Mouse (Mus musculus) lung, postnatal 0 days (tissue): ENCODE data around the gene A430005L14Rik. TPM values are rescaled to one million over a fixed set of nuclear protein-coding genes. Genes with fewer than 3 reads are reported as not detected.
A peak's percentile ranks its signal among the peaks of the same experiment; 100 is the strongest.

ENCODE experiments used
- ATAC-seq: fragments of 200-750 bp; cut with Nextera tagmentation; 2 replicates; pipeline ENCODE4 v1.8.0; 2017; ENCODE audit warnings: moderate library complexity
- DNase-seq: peaks from one replicate; pipeline ENCODE4 v3.0.0-alpha.2; 2016; ENCODE audit warnings: low spot score
- H3K27ac ChIP-seq: fragments of 300-500 bp; sonication (generic); 2 replicates; pipeline ENCODE4 v1.5.1; 2014; ENCODE audit warnings: antibody characterized with exemption, mild to moderate bottlenecking, low read length, mixed read lengths
- H3K27me3 ChIP-seq: fragments of 300-500 bp; sonication (generic); replicated peaks from 2 replicates; pipeline ENCODE4 v1.6.1; 2014; ENCODE audit warnings: low read length, mixed read lengths; ENCODE audit not compliant: insufficient read depth
- H3K36me3 ChIP-seq: fragments of 300-500 bp; sonication (generic); 2 replicates; pipeline ENCODE4 v1.6.1; 2014; ENCODE audit warnings: low read length, mixed read lengths; ENCODE audit not compliant: insufficient read depth
- H3K4me1 ChIP-seq: fragments of 300-500 bp; sonication (generic); 2 replicates; pipeline ENCODE4 v1.6.1; 2014; ENCODE audit warnings: antibody characterized with exemption, low read depth, low read length, mixed read lengths; ENCODE audit not compliant: insufficient read depth
- H3K4me2 ChIP-seq: fragments of 300-500 bp; sonication (generic); replicated peaks from 2 replicates; pipeline ENCODE4 v1.6.1; 2014; ENCODE audit warnings: low read depth, mild to moderate bottlenecking, low read length, moderate library complexity, mixed read lengths
- H3K4me3 ChIP-seq: fragments of 300-500 bp; sonication (generic); 2 replicates; pipeline ENCODE4 v1.5.1; 2014; ENCODE audit warnings: low read depth, low read length
- H3K9ac ChIP-seq: fragments of 300-500 bp; sonication (generic); replicated peaks from 2 replicates; pipeline ENCODE4 v1.6.1; 2014; ENCODE audit warnings: low read depth, mild to moderate bottlenecking
- H3K9me3 ChIP-seq: fragments of 300-500 bp; sonication (generic); 2 replicates; pipeline ENCODE4 v1.6.1; 2016; ENCODE audit warnings: low read length, mixed read lengths
- CTCF ChIP-seq: IDR thresholded peaks from 2 replicates; pipeline ENCODE4 v1.5.1; 2016; ENCODE audit warnings: antibody characterized with exemption, mild to moderate bottlenecking
- EP300 ChIP-seq: IDR thresholded peaks from 2 replicates; pipeline ENCODE4 v1.6.1; 2016; ENCODE audit warnings: antibody characterized with exemption, mild to moderate bottlenecking, control low read depth
- WGBS: fragments of 180-500 bp; shearing (Covaris S2); extraction: QIAGEN DNeasy Blood & Tissue Kit; methylation state at CpG from one replicate; pipeline ENCODE4 v1.1.7; 2014; 5-methylcytosine and 5-hydroxymethylcytosine counted together
- polyA plus RNA-seq: library from polyadenylated mRNA; unstranded; fragments of >200 nt; fragmentation: Nextera tagmentation; extraction: Ambion mirVana; gene quantifications from 2 replicates; pipeline ENCODE4 v1.2.1, GENCODE M21; 2015

Gene A430005L14Rik
- polyA plus RNA-seq, 1 experiment from 2014 or later = 57.6 TPM

DNA sequence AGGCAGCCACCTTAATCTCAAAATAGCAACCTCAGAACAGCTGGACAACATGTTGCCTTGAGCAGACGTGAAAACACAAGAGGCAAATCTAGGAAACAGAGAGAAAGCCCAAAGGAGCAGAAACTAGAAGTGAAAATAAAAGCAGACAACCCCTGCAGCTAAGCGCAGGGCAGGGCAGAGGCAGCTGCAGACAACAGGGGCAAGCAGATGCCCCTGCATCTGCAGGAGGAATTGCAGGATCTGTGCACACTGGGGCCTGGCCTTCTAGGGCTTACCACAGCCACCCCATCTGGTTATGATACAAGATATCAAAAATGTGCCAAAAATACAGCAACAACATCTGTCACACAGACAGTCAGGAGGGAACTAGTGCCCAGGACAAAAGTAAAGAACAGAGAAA lies 10.5 kb downstream of the A430005L14Rik start:
- Histone ChIP-seq H3K4me3 (no peak overlapping the region), H3K4me1 (no peaks in the 10 kb centered on the region), H3K9ac (no peak overlapping the region), H3K36me3 (peaks cover 25% of the 10 kb centered on the region), H3K9me3 (no peaks in the 10 kb centered on the region), H3K27me3 (no peaks in the 10 kb centered on the region), H3K4me2 (no peak overlapping the region), H3K27ac (no peak overlapping the region)
- no peak for TF ChIP-seq CTCF
- TF ChIP-seq EP300 = no peak
- DNase-seq (no peak), ATAC-seq (no peak)
- WGBS = 87% methylated on average over 2 of the region's 2 CpGs

- H3K4me2 ChIP-seq = no peak overlapping the region
- H3K9ac ChIP-seq = no peak overlapping the region
- H3K4me3 ChIP-seq = no peak overlapping the region
- H3K9me3 ChIP-seq = no peaks in the 10 kb centered on the region
- ATAC-seq (no peak), DNase-seq (no peak)
- H3K27ac ChIP-seq = no peak overlapping the region
- TF ChIP-seq CTCF (0 out of 2 replicates have a peak, but pooled peaks have one; percentile 2), EP300 (no peak)
- no peaks in the 10 kb centered on the region for H3K4me1 ChIP-seq
- no peaks in the 10 kb centered on the region for H3K27me3 ChIP-seq
- H3K36me3 ChIP-seq = peaks cover 25% of the 10 kb centered on the region
- WGBS = 83% methylated on average over 2 of the region's 2 CpGs
These were observed 11.0 kb downstream of the A430005L14Rik start for GRCm38 (mm10) chr4:153968063-153968462.

DNA sequence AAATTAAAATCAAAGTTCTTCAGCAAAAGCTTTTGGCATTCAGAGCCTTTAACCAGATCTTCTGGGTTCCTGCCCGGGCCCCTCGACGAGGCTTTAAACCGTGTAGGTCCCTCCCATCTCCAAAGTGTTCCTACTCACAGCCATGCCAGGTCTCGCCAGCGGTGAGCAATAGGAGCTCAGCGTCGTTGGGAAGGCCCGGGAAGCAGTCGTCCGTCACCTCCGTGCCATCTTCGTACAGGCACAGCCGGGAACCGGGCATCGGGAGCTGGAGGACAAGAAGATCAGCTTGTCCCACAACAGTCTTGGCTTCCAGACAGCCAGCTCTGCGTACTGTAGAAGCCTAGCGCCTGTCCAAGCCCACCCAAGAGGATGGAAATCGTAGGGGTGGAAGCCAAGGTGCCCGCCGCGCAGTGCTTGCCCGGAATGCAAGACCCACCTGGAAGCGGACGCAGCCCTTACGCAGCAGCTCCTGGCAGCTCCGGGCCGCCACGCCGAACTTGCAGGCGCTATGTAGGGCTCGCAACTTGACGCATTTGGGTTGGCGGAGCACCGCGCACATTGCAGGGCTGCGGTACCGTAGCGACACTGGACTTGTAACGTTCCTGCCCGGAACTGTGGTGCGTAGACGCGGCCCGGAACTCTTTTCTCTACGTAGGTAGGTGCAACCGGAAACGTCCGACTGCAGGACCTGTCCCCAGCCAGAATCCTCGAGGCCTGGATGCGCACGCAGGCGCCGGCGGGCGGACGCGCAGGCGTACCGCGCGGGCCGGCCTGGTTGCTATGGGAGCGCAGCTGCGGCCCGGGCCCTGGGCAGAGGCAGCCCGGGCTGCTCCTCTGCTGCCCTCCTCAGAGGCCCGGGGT lies 17.6 kb downstream of the A430005L14Rik start, which contains the start of the genes Dffb and Cep104:
Gene Dffb (minus strand): TSS at position 696 of the 861 bp plus-strand sequence.
Gene Cep104 (plus strand): TSS at position 764 of the 861 bp plus-strand sequence.
- Histone ChIP-seq H3K27me3 (no peaks in the 10 kb centered on the region), H3K36me3 (peaks cover 8% of the 10 kb centered on the region), H3K9me3 (no peaks in the 10 kb centered on the region), H3K4me2 (peak within 1 kb of the TSS; percentile 76), H3K4me1 (peaks cover 5% of the 10 kb centered on the region; the same call in 1 of the 2 replicates), H3K9ac (peak within 1 kb of the TSS; percentile 87), H3K4me3 (peak within 1 kb of the TSS; percentile 89), H3K27ac (peak within 1 kb of the TSS; percentile 58)
- ATAC-seq = peak; percentile 98
- TF ChIP-seq EP300 (no peak), CTCF (peak; percentile 2; the same call in 1 of the 2 replicates)
- WGBS = 2% methylated on average over 55 of the region's 68 CpGs
- peak; percentile 96 for DNase-seq

GRCm38 (mm10) chr4:153975292-153975662 lies 18.2 kb downstream of the A430005L14Rik start:
- H3K27ac ChIP-seq = peak overlapping the region; percentile 58; the same call in 1 of the 2 replicates
- DNase-seq (no peak), ATAC-seq (peak; percentile 67)
- peak overlapping the region; percentile 76 for H3K4me2 ChIP-seq
- TF ChIP-seq CTCF (no peak), EP300 (no peak)
- no peaks in the 10 kb centered on the region for H3K27me3 ChIP-seq
- peaks cover 8% of the 10 kb centered on the region for H3K36me3 ChIP-seq
- H3K4me3 ChIP-seq = peak overlapping the region; percentile 89
- no peaks in the 10 kb centered on the region for H3K9me3 ChIP-seq
- H3K9ac ChIP-seq = peak overlapping the region; percentile 87
- WGBS = 1% methylated on average over 32 of the region's 33 CpGs
- peaks cover 5% of the 10 kb centered on the region; the same call in 1 of the 2 replicates for H3K4me1 ChIP-seq

GRCm38 (mm10) chr4:153975768-153976167 lies 18.7 kb downstream of the A430005L14Rik start:
- no peaks in the 10 kb centered on the region for H3K27me3 ChIP-seq
- DNase-seq = no peak
- 0 out of 2 replicates have a peak overlapping the region, but pooled peaks have one; percentile 58 for H3K27ac ChIP-seq
- peak overlapping the region; percentile 87 for H3K9ac ChIP-seq
- peaks cover 8% of the 10 kb centered on the region for H3K36me3 ChIP-seq
- no peaks in the 10 kb centered on the region for H3K9me3 ChIP-seq
- no peak for TF ChIP-seq CTCF
- TF ChIP-seq EP300 = no peak
- ATAC-seq = no peak
- H3K4me3 ChIP-seq = peak overlapping the region; percentile 89
- H3K4me2 ChIP-seq = peak overlapping the region; percentile 76
- 32% methylated on average over 6 of the region's 6 CpGs for WGBS
- peaks cover 5% of the 10 kb centered on the region; the same call in 1 of the 2 replicates for H3K4me1 ChIP-seq

GRCm38 (mm10) chr4:153979243-153979642 lies 22.2 kb downstream of the A430005L14Rik start:
- H3K36me3 ChIP-seq = peaks cover 17% of the 10 kb centered on the region
- no peaks in the 10 kb centered on the region for H3K9me3 ChIP-seq
- ATAC-seq (no peak), DNase-seq (no peak)
- 85% methylated on average over 10 of the region's 10 CpGs for WGBS
- H3K27ac ChIP-seq = no peak overlapping the region
- no peak overlapping the region for H3K9ac ChIP-seq
- H3K4me1 ChIP-seq = peaks cover 5% of the 10 kb centered on the region; the same call in 1 of the 2 replicates
- H3K4me3 ChIP-seq = no peak overlapping the region
- TF ChIP-seq EP300 (no peak), CTCF (no peak)
- H3K4me2 ChIP-seq = no peak overlapping the region
- H3K27me3 ChIP-seq = no peaks in the 10 kb centered on the region
